ENCODE assay signal across 28 mouse cellular contexts in genomic region chr9:44199166-44199565, GRCm38 (mm10). TPM values are rescaled to one million over a fixed set of nuclear protein-coding genes. Genes with fewer than 3 reads are reported as not detected.
DNase-seq lines count a peak whose midpoint lies in the region; ATAC-seq lines count a peak whose summit lies in the region.
"Had no signal": no experiment of that assay in that cellular context is flagged by ENCODE, and none has a peak within 500 bp of the region (broad histone marks: within the 10 kb centered on the region; RNA-seq: fewer than 3 reads in every experiment).

No protein-coding gene starts in this region.

- no peak overlapping the region for H3K4me2 ChIP-seq in embryonic facial prominence, embryonic 13.5 days
- no peak overlapping the region for H3K4me2 ChIP-seq in limb, embryonic 15.5 days
- H3K4me2 ChIP-seq: forebrain, embryonic 13.5 days; heart, embryonic 12.5 days; limb, embryonic 13.5 days; liver, embryonic 13.5 days; lung, embryonic 14.5 days; midbrain, embryonic 15.5 days; neural tube, embryonic 12.5 days had no signal

- WGBS in embryonic facial prominence, embryonic 13.5 days: 83% methylated on average over 3 of the region's 3 CpGs
- WGBS in embryonic facial prominence, embryonic 10.5 days: 88% methylated on average over 3 of the region's 3 CpGs
- 69% methylated on average over 3 of the region's 3 CpGs for WGBS in limb, embryonic 15.5 days
- 92% methylated on average over 3 of the region's 3 CpGs for WGBS in limb, embryonic 10.5 days

- no peak for ATAC-seq in embryonic facial prominence, embryonic 13.5 days (ENCODE audit: insufficient number of reproducible peaks, insufficient read depth, low FRiP score, low TSS enrichment, low read depth)
- no peak for ATAC-seq in limb, embryonic 15.5 days (ENCODE audit: insufficient number of reproducible peaks, low FRiP score, low TSS enrichment, low read depth)
- ATAC-seq: forebrain, embryonic 13.5 days; hindbrain, embryonic 16.5 days; midbrain, embryonic 15.5 days had no signal

- no peaks in the 10 kb centered on the region for H3K27me3 ChIP-seq in embryonic facial prominence, embryonic 13.5 days
- H3K27me3 ChIP-seq in embryonic facial prominence, embryonic 10.5 days (replicated peaks; ENCODE audit: low read depth, poor library complexity, severe bottlenecking): no peaks in the 10 kb centered on the region
- H3K27me3 ChIP-seq in limb, embryonic 15.5 days: no peaks in the 10 kb centered on the region
- H3K27me3 ChIP-seq in limb, embryonic 10.5 days (ENCODE audit: low read depth, poor library complexity, severe bottlenecking): no peaks in the 10 kb centered on the region
- H3K27me3 ChIP-seq: forebrain, embryonic 13.5 days; heart, embryonic 12.5 days; limb, embryonic 13.5 days; liver, embryonic 13.5 days; midbrain, embryonic 15.5 days; neural tube, embryonic 12.5 days had no signal

- intact Hi-C loops in gastrocnemius, postnatal 14 days (cut with DNase I; ENCODE audit: low total_unique reads): no loop called here

- DNase-seq in embryonic facial prominence, embryonic 10.5 days (ENCODE audit: low spot score): no peak
- no peak for DNase-seq in limb, embryonic 10.5 days (ENCODE audit: low spot score)
- DNase-seq in cerebellum, adult 8-10 months: peak; percentile 26
- DNase-seq in cerebellum, postnatal 36 days: peak; percentile 48 to 52
- no peak for DNase-seq in B cell, adult 2 months
- DNase-seq in gastrocnemius, postnatal 14 days: no peak
- DNase-seq: gastrocnemius, adult 2 months; heart, postnatal 10 days; layer of hippocampus, postnatal 36 days; liver, embryonic 13.5 days; right cerebral cortex, postnatal 14 days; thymus, postnatal 25 days had no signal

- H3K9ac ChIP-seq in embryonic facial prominence, embryonic 13.5 days: no peak overlapping the region
- no peak overlapping the region for H3K9ac ChIP-seq in limb, embryonic 15.5 days
- H3K9ac ChIP-seq: forebrain, embryonic 13.5 days; heart, embryonic 12.5 days; limb, embryonic 13.5 days; liver, embryonic 13.5 days; lung, embryonic 14.5 days; midbrain, embryonic 15.5 days; neural tube, embryonic 12.5 days had no signal

- H3K36me3 ChIP-seq in embryonic facial prominence, embryonic 13.5 days: peaks cover 39% of the 10 kb centered on the region
- peaks cover 75% of the 10 kb centered on the region for H3K36me3 ChIP-seq in embryonic facial prominence, embryonic 10.5 days (replicated peaks)
- peaks cover 40% of the 10 kb centered on the region for H3K36me3 ChIP-seq in limb, embryonic 15.5 days
- peaks cover 74% of the 10 kb centered on the region for H3K36me3 ChIP-seq in limb, embryonic 10.5 days

- H3K9me3 ChIP-seq in embryonic facial prominence, embryonic 13.5 days: no peaks in the 10 kb centered on the region
- H3K9me3 ChIP-seq in embryonic facial prominence, embryonic 10.5 days: no peaks in the 10 kb centered on the region
- H3K9me3 ChIP-seq in limb, embryonic 15.5 days: no peaks in the 10 kb centered on the region
- H3K9me3 ChIP-seq in limb, embryonic 10.5 days (replicated peaks): no peaks in the 10 kb centered on the region
- H3K9me3 ChIP-seq: forebrain, embryonic 13.5 days; heart, embryonic 12.5 days; hindbrain, embryonic 10.5 days; liver, embryonic 13.5 days; midbrain, embryonic 15.5 days; neural tube, embryonic 12.5 days had no signal

- H3K4me3 ChIP-seq in embryonic facial prominence, embryonic 13.5 days: no peak overlapping the region
- H3K4me3 ChIP-seq in embryonic facial prominence, embryonic 10.5 days: no peak overlapping the region
- no peak overlapping the region for H3K4me3 ChIP-seq in limb, embryonic 15.5 days
- no peak overlapping the region for H3K4me3 ChIP-seq in limb, embryonic 10.5 days
- H3K4me3 ChIP-seq: erythroblast, embryonic 14.5 days; forebrain, embryonic 13.5 days; gastrocnemius, adult 2 months; heart, embryonic 12.5 days; hindbrain, embryonic 10.5 days; limb, embryonic 13.5 days; liver, embryonic 13.5 days; midbrain, embryonic 15.5 days; neural tube, embryonic 12.5 days had no signal

- H3K4me1 ChIP-seq in embryonic facial prominence, embryonic 13.5 days: no peaks in the 10 kb centered on the region
- H3K4me1 ChIP-seq in embryonic facial prominence, embryonic 10.5 days: no peaks in the 10 kb centered on the region
- H3K4me1 ChIP-seq in limb, embryonic 15.5 days: no peaks in the 10 kb centered on the region
- H3K4me1 ChIP-seq in limb, embryonic 10.5 days: no peaks in the 10 kb centered on the region
- H3K4me1 ChIP-seq: forebrain, embryonic 13.5 days; hindbrain, embryonic 10.5 days; limb, embryonic 13.5 days; midbrain, embryonic 15.5 days; neural tube, embryonic 12.5 days had no signal

- H3K27ac ChIP-seq in embryonic facial prominence, embryonic 13.5 days: peak overlapping the region; percentile 60
- no peak overlapping the region for H3K27ac ChIP-seq in embryonic facial prominence, embryonic 10.5 days (replicated peaks)
- H3K27ac ChIP-seq in limb, embryonic 15.5 days: peak overlapping the region; percentile 38
- no peak overlapping the region for H3K27ac ChIP-seq in limb, embryonic 10.5 days
- H3K27ac ChIP-seq: forebrain, embryonic 13.5 days; gastrocnemius, adult 2 months; hindbrain, embryonic 10.5 days; limb, embryonic 13.5 days; liver, embryonic 13.5 days; macrophage; midbrain, embryonic 15.5 days; neural tube, embryonic 12.5 days had no signal

RNA-seq across cellular contexts. Expression of gene Cbl, which starts 34.7 kb away (rescaled TPM):
- polyA plus RNA-seq in embryonic facial prominence, embryonic 13.5 days (2015; fragmentation: Nextera tagmentation; extraction: Ambion mirVana): 17.3 and 19.5 TPM in 2 replicates
- 25.4 and 25.5 TPM in 2 replicates for polyA plus RNA-seq in embryonic facial prominence, embryonic 10.5 days (2016; fragmentation: Nextera tagmentation; extraction: Ambion mirVana)
- 14.5 and 15.6 TPM in 2 replicates for polyA plus RNA-seq in limb, embryonic 15.5 days (2015; fragmentation: Nextera tagmentation; extraction: Ambion mirVana)
- polyA plus RNA-seq in limb, embryonic 10.5 days (2016; fragmentation: Nextera tagmentation; extraction: Ambion mirVana): 19.6 and 23.9 TPM in 2 replicates
- total RNA-seq in gastrocnemius, postnatal 14 days (2021): 10 to 100 TPM; 12.1 to 12.8 TPM

RNA-seq across cellular contexts. Expression of gene Ccdc153, which starts 41.3 kb away (rescaled TPM):
- not detected in 2 replicates for polyA plus RNA-seq in embryonic facial prominence, embryonic 13.5 days (2015; fragmentation: Nextera tagmentation; extraction: Ambion mirVana)
- not detected in 2 replicates for polyA plus RNA-seq in embryonic facial prominence, embryonic 10.5 days (2016; fragmentation: Nextera tagmentation; extraction: Ambion mirVana)
- polyA plus RNA-seq in limb, embryonic 15.5 days (2015; fragmentation: Nextera tagmentation; extraction: Ambion mirVana): not detected in 2 replicates
- not detected in 2 replicates for polyA plus RNA-seq in limb, embryonic 10.5 days (2016; fragmentation: Nextera tagmentation; extraction: Ambion mirVana)
- total RNA-seq in gastrocnemius, postnatal 14 days (2021): not detected
- total RNA-seq: ES-E14; gastrocnemius, adult 2 months; heart, postnatal 10 days had no signal
- polyA plus RNA-seq: embryonic facial prominence, embryonic 11.5 days; erythroblast, embryonic 14.5 days; forebrain, embryonic 13.5 days; heart, embryonic 12.5 days; hindbrain, embryonic 10.5 days; hindbrain, embryonic 16.5 days; intestine, embryonic 16.5 days; limb, embryonic 13.5 days; liver, embryonic 13.5 days; lung, embryonic 14.5 days; macrophage; midbrain, embryonic 15.5 days; neural tube, embryonic 12.5 days had no signal

RNA-seq across cellular contexts. Expression of gene Pdzd3, which starts 52.1 kb away (rescaled TPM):
- polyA plus RNA-seq in embryonic facial prominence, embryonic 13.5 days (2015; fragmentation: Nextera tagmentation; extraction: Ambion mirVana): 0.37 TPM in 1 of 2 replicates, not detected in the other
- polyA plus RNA-seq in embryonic facial prominence, embryonic 10.5 days (2016; fragmentation: Nextera tagmentation; extraction: Ambion mirVana): 0.09 TPM in 1 of 2 replicates, not detected in the other
- polyA plus RNA-seq in limb, embryonic 15.5 days (2015; fragmentation: Nextera tagmentation; extraction: Ambion mirVana): 0.26 TPM in 1 of 2 replicates, not detected in the other
- 0.13 TPM in 1 of 2 replicates, not detected in the other for polyA plus RNA-seq in limb, embryonic 10.5 days (2016; fragmentation: Nextera tagmentation; extraction: Ambion mirVana)
- under 1 TPM; 0.86 to 0.98 TPM for total RNA-seq in gastrocnemius, postnatal 14 days (2021)
- total RNA-seq: adrenal gland, adult 18-20 months had no signal
- polyA plus RNA-seq: embryonic facial prominence, embryonic 11.5 days; erythroblast, embryonic 14.5 days; heart, embryonic 12.5 days; hindbrain, embryonic 10.5 days; macrophage had no signal

Comparison
In these comparisons a context has a peak if more than half of its experiments do, and no peak if none do; other contexts are left out.
1. H3K27ac ChIP-seq: peak in embryonic facial prominence, embryonic 13.5 days (single experiment) and limb, embryonic 15.5 days (single experiment); none in embryonic facial prominence, embryonic 10.5 days (single experiment) and limb, embryonic 10.5 days (single experiment).
2. DNase-seq: peak in cerebellum, adult 8-10 months (single experiment) and cerebellum, postnatal 36 days (2 of 2); none in embryonic facial prominence, embryonic 10.5 days (single experiment), limb, embryonic 10.5 days (single experiment), B cell, adult 2 months (0 of 2) and gastrocnemius, postnatal 14 days (single experiment).